Mouse (Mus musculus): ENCODE measurements around the gene Mbtd1.

DNA sequence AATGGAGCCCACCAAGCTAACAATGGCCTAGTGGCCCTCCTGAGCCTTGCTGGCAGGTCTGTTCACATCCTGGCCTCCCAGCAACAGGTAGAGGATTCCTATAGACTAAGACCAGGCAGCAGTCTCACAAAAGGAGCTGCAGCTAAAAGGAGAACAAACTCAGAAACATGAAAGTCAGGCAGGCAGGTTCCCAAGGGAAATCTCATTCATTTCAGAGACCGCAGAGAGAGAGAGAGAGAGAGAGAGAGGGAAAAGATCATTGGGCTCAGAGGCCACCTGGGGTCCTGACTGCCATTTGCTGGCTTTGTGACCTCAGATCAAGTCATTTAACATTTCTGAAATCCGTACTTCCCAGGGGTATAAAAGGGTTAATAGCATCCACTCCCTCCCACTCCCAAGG is 38.3 kb upstream of the Mbtd1 start:
- no peak for TF ChIP-seq CTCF (IDR thresholded peaks at IDR 0.05; ENCODE audit: low read depth, low read length)
- no peak for TF ChIP-seq POLR2A (IDR thresholded peaks at IDR 0.05; ENCODE audit: borderline replicate concordance, low read depth, low read length)
